7 mouse cellular contexts compared by ENCODE assay signal in genomic region chr16:17222197-17222596, GRCm38 (mm10). TPM values are rescaled to one million over a fixed set of nuclear protein-coding genes. Genes with fewer than 3 reads are reported as not detected.
DNase-seq lines count a peak whose midpoint lies in the region; ATAC-seq lines count a peak whose summit lies in the region.

No protein-coding gene starts in this region.

- no peak overlapping the region for H3K27ac ChIP-seq in embryonic facial prominence, embryonic 15.5 days (replicated peaks)
- H3K27ac ChIP-seq in heart, embryonic 10.5 days: no peak overlapping the region
- H3K27ac ChIP-seq in limb, embryonic 11.5 days (replicated peaks; ENCODE audit: low read depth, low read length): no peak overlapping the region
- H3K27ac ChIP-seq in midbrain, embryonic 13.5 days: no peak overlapping the region

- DNase-seq in adrenal gland, postnatal 14 days: peak; percentile 97
- DNase-seq in heart, embryonic 10.5 days (ENCODE audit: low spot score): peak; percentile 99
- DNase-seq in kidney, adult 8-10 months: peak; percentile 85 to 90
- DNase-seq in limb, embryonic 11.5 days (ENCODE audit: low spot score): peak; percentile 98
- peak; percentile 88 to 98 for DNase-seq in spleen, adult 18-20 months

- H3K4me3 ChIP-seq in embryonic facial prominence, embryonic 15.5 days (replicated peaks): no peak overlapping the region
- no peak overlapping the region for H3K4me3 ChIP-seq in heart, embryonic 10.5 days
- H3K4me3 ChIP-seq in limb, embryonic 11.5 days (ENCODE audit: low read depth, low read length): no peak overlapping the region
- H3K4me3 ChIP-seq in midbrain, embryonic 13.5 days (replicated peaks): no peak overlapping the region

- peaks cover 2% of the 10 kb centered on the region; the same call in 1 of the 2 replicates for H3K27me3 ChIP-seq in embryonic facial prominence, embryonic 15.5 days
- no peaks in the 10 kb centered on the region for H3K27me3 ChIP-seq in heart, embryonic 10.5 days (ENCODE audit: insufficient read depth, poor library complexity, severe bottlenecking)
- H3K27me3 ChIP-seq in limb, embryonic 11.5 days (ENCODE audit: control insufficient read depth, insufficient read depth, low read length): no peaks in the 10 kb centered on the region
- no peaks in the 10 kb centered on the region for H3K27me3 ChIP-seq in midbrain, embryonic 13.5 days

- no peaks in the 10 kb centered on the region for H3K36me3 ChIP-seq in embryonic facial prominence, embryonic 15.5 days
- H3K36me3 ChIP-seq in heart, embryonic 10.5 days: no peaks in the 10 kb centered on the region
- H3K36me3 ChIP-seq in limb, embryonic 11.5 days (ENCODE audit: control insufficient read depth, insufficient read depth, low read length): no peaks in the 10 kb centered on the region
- no peaks in the 10 kb centered on the region for H3K36me3 ChIP-seq in midbrain, embryonic 13.5 days

- no peak overlapping the region for H3K4me2 ChIP-seq in embryonic facial prominence, embryonic 15.5 days (replicated peaks)
- H3K4me2 ChIP-seq in limb, embryonic 11.5 days (ENCODE audit: low read depth, severe bottlenecking): no peak overlapping the region
- H3K4me2 ChIP-seq in midbrain, embryonic 13.5 days (replicated peaks): no peak overlapping the region

- H3K4me1 ChIP-seq in embryonic facial prominence, embryonic 15.5 days: 0 out of 2 replicates have a peak, but pooled peaks cover 4% of the 10 kb centered on the region
- H3K4me1 ChIP-seq in heart, embryonic 10.5 days: peaks cover 13% of the 10 kb centered on the region
- H3K4me1 ChIP-seq in limb, embryonic 11.5 days (ENCODE audit: control insufficient read depth, insufficient read depth, low read length): 0 out of 2 replicates have a peak, but pooled peaks cover 5% of the 10 kb centered on the region
- H3K4me1 ChIP-seq in midbrain, embryonic 13.5 days (replicated peaks): no peaks in the 10 kb centered on the region

- no peaks in the 10 kb centered on the region for H3K9me3 ChIP-seq in embryonic facial prominence, embryonic 15.5 days (replicated peaks)
- H3K9me3 ChIP-seq in heart, embryonic 10.5 days: no peaks in the 10 kb centered on the region
- H3K9me3 ChIP-seq in limb, embryonic 11.5 days (ENCODE audit: control insufficient read depth, low read length): no peaks in the 10 kb centered on the region
- no peaks in the 10 kb centered on the region for H3K9me3 ChIP-seq in midbrain, embryonic 13.5 days

- 29% methylated on average over 25 of the region's 25 CpGs for WGBS in embryonic facial prominence, embryonic 15.5 days
- 24% methylated on average over 25 of the region's 25 CpGs for WGBS in heart, embryonic 10.5 days
- 37% methylated on average over 25 of the region's 25 CpGs for WGBS in limb, embryonic 11.5 days
- WGBS in midbrain, embryonic 13.5 days: 32% methylated on average over 25 of the region's 25 CpGs

- ATAC-seq in embryonic facial prominence, embryonic 15.5 days (ENCODE audit: insufficient number of reproducible peaks, low FRiP score, low TSS enrichment, low read depth): peak; percentile 100
- ATAC-seq in limb, embryonic 11.5 days (ENCODE audit: insufficient number of reproducible peaks, low FRiP score, low TSS enrichment, low read depth): peak; percentile 100
- ATAC-seq in midbrain, embryonic 13.5 days: peak; percentile 100

- H3K9ac ChIP-seq in embryonic facial prominence, embryonic 15.5 days: no peak overlapping the region
- no peak overlapping the region for H3K9ac ChIP-seq in limb, embryonic 11.5 days (ENCODE audit: low read length)
- H3K9ac ChIP-seq in midbrain, embryonic 13.5 days (replicated peaks): no peak overlapping the region

RNA-seq across cellular contexts. Expression of gene Hic2, which starts 11.2 kb away (rescaled TPM):
- 2.7 and 3.2 TPM in 2 replicates for total RNA-seq in adrenal gland, postnatal 14 days (2021)
- 4.8 and 5.6 TPM in 2 replicates for polyA plus RNA-seq in embryonic facial prominence, embryonic 15.5 days (2015; fragmentation: Nextera tagmentation; extraction: Ambion mirVana)
- polyA plus RNA-seq in heart, embryonic 10.5 days (2016; fragmentation: Nextera tagmentation; extraction: Ambion mirVana): 8.6 and 10.6 TPM in 2 replicates
- 9.8 and 10.6 TPM in 2 replicates for polyA plus RNA-seq in limb, embryonic 11.5 days (2014; fragmentation: Nextera tagmentation; extraction: Ambion mirVana)
- polyA plus RNA-seq in midbrain, embryonic 13.5 days (2015; fragmentation: Nextera tagmentation; extraction: Ambion mirVana): 13.2 and 13.6 TPM in 2 replicates

RNA-seq across cellular contexts. Expression of gene Rimbp3, which starts 13.8 kb away (rescaled TPM):
- total RNA-seq in adrenal gland, postnatal 14 days (2021): 0.07 and 0.08 TPM in 2 replicates
- 0.46 and 0.57 TPM in 2 replicates for polyA plus RNA-seq in embryonic facial prominence, embryonic 15.5 days (2015; fragmentation: Nextera tagmentation; extraction: Ambion mirVana)
- polyA plus RNA-seq in heart, embryonic 10.5 days (2016; fragmentation: Nextera tagmentation; extraction: Ambion mirVana): 0.28 and 0.49 TPM in 2 replicates
- polyA plus RNA-seq in limb, embryonic 11.5 days (2014; fragmentation: Nextera tagmentation; extraction: Ambion mirVana): 0.37 and 0.44 TPM in 2 replicates
- 2.1 and 2.5 TPM in 2 replicates for polyA plus RNA-seq in midbrain, embryonic 13.5 days (2015; fragmentation: Nextera tagmentation; extraction: Ambion mirVana)

RNA-seq across cellular contexts. Expression of gene Ube2l3, which starts 19.7 kb away (rescaled TPM):
- total RNA-seq in adrenal gland, postnatal 14 days (2021): 190 and 193 TPM in 2 replicates
- polyA plus RNA-seq in embryonic facial prominence, embryonic 15.5 days (2015; fragmentation: Nextera tagmentation; extraction: Ambion mirVana): 304 and 312 TPM in 2 replicates
- 341 and 377 TPM in 2 replicates for polyA plus RNA-seq in heart, embryonic 10.5 days (2016; fragmentation: Nextera tagmentation; extraction: Ambion mirVana)
- 430 and 433 TPM in 2 replicates for polyA plus RNA-seq in limb, embryonic 11.5 days (2014; fragmentation: Nextera tagmentation; extraction: Ambion mirVana)
- polyA plus RNA-seq in midbrain, embryonic 13.5 days (2015; fragmentation: Nextera tagmentation; extraction: Ambion mirVana): 330 and 342 TPM in 2 replicates

RNA-seq across cellular contexts. Expression of gene Tmem191c, which starts 53.7 kb away (rescaled TPM):
- total RNA-seq in adrenal gland, postnatal 14 days (2021): 8.4 and 10.5 TPM in 2 replicates
- polyA plus RNA-seq in embryonic facial prominence, embryonic 15.5 days (2015; fragmentation: Nextera tagmentation; extraction: Ambion mirVana): 14.5 and 15.2 TPM in 2 replicates
- 7.3 and 7.7 TPM in 2 replicates for polyA plus RNA-seq in heart, embryonic 10.5 days (2016; fragmentation: Nextera tagmentation; extraction: Ambion mirVana)
- 4.5 and 7.6 TPM in 2 replicates for polyA plus RNA-seq in limb, embryonic 11.5 days (2014; fragmentation: Nextera tagmentation; extraction: Ambion mirVana)
- polyA plus RNA-seq in midbrain, embryonic 13.5 days (2015; fragmentation: Nextera tagmentation; extraction: Ambion mirVana): 24.1 and 28.1 TPM in 2 replicates
